Mouse (Mus musculus) cerebellum, adult 11-12 months (tissue): ENCODE measurements around the gene Inpp5d.

Experiments used
- DNase-seq: peaks from one replicate; pipeline ENCODE4 v3.0.0; 2022

The Inpp5d gene

DNA sequence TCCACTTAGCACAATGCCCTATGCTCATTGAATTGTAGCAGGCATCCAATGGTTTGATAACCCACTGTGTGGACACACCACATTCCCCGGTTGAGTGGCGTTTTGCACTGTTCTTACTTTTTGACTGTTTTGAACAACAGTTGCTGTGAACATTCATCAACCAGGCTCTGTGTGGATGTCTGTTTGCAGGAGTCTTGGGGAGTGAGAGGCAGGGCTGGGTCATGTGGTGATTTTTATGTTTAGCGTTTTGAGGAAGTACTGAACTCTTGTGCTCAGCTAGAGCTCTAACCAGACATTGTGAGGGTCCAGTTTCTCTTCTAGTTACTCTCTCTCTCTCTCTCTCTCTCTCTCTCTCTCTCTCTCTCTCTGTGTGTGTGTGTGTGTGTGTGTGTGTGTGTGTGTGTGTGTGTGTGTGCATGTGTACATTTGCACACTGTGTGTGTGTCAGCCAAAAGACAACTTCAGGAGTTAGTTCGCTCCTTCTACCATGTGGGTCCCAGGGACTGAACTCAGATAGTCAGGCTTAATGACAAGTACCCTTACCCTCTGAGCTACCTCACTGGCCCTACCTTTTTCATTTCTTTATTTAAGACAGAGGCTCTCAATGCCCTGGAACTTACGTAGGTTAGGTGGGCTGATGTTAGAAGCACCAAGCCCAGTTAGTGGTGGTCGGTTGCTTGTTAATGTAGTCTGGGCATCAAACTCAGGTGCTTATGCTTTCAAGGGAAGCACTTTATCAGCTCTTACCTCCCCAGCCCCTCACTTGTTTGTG lies 5.3 kb downstream of the Inpp5d start:
- no peak for DNase-seq

DNA sequence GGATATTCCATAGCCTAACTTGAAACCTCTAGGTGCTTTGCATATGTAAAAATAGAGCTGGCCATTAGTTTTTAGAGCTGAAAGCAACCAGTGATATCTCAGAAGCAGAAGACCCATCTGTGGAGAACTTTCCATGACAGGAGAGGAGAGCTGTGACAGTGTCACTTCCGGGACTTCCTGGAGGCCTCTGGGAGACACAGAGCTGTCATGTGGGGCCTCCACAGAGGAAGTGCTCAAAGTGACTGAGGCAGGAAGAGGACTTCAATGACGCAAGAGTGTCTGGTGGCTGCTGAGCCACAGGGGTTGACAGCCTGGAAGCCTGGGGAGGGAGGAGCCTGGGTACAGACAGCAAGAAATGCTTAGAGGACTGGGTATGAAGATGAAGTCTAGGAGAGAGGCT lies 6.2 kb downstream of the Inpp5d start:
- DNase-seq, result no peak

DNA sequence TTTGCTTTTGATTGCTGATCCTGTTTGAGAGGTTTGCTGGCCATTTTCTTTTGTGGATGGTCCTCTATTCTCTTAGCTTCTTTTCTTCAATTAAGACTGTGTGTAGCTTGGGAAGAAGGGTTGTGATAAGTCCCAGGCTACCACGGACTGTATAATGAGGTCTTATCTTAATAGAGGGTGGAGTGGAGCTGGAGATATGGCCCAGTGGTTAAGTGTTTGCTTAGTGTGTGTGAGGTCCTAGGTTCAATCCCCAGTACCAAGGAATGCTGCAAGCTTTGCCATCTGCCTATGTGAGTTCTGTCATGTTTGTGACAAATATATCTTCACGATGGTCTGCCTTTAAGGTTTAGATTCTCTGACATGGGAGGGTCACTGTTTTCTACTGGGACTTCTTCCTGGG lies 8.0 kb downstream of the Inpp5d start:
- DNase-seq, result no peak

DNA sequence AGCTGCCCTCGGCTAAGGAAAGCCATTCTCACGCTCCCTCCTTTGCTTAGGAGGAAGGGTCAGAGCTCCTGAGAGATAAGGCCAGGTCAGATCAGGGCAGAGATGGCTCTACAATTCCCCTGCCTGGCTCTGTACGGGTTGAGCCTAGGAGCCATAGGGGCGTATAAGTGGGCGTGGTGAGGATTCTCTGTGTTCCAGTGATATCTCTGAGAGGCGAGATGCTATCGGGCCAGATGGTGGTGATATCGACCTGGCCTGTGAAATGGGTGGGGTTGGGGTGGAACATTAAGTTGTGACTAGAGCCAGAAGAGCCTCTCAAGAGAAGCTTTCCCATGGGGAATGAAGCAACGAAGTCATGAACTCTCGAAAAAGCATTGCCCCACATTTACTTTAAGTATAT lies 11.5 kb downstream of the Inpp5d start:
- no peak for DNase-seq

DNA sequence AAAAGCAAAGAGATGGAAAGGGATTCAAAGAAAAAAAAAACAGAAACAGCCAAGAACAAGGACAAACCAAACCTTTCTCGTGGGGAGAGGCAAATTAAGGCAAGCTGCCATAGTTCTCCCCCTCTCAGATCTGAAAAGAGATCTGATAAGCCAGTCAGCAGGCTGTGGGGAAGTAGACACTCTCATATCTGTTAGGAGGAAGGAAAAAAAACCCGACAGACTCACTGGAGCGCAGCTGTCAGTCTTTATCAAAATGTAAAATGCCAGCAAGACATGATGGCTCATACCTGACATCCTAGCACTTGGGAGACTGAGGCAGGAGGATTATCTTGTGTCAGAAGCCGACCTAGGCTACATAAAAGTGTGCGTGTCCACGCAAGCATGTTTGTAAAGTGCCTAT lies 12.1 kb downstream of the Inpp5d start:
- DNase-seq, result no peak

DNA sequence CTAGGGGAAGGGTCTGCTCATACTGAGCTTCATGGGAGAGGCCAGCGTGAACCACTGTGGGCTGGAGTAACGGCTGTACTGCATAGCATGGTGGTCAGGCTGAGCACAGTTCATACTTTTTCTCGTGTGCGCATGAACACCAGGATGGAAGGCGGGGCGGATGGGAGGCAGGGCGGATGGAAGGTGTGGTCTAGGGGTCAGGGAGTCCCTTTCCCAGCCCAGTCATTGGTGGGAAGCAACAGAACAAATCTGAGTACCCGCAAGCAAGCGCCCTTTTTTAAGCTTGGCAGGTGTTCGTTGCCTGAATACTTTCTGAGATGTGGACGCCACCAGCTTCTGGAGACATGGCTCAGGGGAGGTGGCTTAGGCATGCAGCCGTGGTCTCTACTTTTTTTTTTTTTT lies 16.6 kb downstream of the Inpp5d start:
- no peak for DNase-seq

DNA sequence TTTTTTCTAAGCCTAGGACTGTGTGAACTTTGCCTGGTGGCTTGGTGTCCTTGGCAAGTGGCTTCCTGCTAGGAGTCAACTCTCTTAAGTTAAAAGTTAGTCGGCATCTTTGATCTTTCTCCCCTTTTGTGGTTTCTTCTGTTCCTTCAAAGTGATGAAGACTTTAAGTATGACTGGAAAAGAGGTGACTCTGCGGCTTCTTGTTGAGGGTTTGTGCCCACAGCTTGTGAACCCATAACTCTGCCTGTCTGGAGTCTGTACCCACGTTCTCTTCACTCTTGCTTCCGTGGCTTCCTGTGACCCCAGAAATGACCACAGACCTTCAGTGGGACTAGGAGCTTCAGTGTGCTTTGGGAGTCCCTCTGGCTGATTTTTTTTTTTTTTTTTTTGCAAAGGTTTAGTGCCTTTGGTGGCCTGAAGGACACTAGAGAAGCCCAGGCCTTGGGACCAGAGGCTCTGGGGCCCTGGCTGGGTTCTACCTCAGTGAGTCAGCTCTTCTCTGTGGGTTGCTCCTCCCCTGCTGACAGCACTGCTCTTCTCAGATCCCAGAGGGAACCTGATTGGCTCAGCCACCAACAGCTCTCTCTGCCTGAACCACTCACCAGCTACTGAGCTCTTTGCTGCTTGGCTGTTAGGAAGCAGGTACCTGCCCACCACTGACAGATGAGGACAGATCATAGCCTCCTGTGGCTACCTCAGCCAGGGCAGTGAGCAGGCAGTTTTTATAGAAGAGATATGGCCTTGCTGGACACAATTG lies 17.2 kb downstream of the Inpp5d start:
- DNase-seq, result no peak

DNA sequence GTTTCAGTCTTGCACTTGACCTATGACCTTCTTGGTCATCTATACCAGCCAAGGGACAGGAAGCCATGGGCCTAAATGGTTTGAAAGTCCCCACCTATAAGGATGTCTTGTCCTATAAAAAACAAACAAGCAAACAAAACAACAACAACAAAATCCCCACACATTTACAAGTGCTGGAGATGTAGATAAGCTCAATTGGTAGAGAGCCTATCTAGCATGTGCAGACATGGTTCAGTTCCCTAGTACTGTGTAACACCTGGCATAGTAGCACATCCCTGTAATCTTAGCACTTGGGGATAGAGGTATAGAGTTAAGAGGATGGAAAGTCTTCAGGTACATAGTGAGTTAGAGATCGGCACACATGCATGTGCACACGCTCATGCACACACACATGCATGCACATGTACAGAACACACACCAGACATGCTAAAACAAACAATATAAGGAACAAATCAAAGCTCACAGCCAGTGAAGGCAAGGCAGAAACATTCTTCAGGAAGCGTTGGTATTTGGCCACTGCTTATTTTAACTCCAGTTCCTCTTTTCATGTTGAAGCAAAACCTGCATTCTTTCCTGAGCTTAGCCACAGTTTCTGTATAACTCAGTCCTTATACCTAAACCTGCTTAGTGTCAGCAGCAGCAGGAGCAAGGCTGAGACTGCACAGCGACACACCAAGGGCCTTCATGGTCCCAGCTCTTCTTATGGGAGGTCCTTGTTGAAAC lies 17.9 kb downstream of the Inpp5d start:
- DNase-seq, result no peak

DNA sequence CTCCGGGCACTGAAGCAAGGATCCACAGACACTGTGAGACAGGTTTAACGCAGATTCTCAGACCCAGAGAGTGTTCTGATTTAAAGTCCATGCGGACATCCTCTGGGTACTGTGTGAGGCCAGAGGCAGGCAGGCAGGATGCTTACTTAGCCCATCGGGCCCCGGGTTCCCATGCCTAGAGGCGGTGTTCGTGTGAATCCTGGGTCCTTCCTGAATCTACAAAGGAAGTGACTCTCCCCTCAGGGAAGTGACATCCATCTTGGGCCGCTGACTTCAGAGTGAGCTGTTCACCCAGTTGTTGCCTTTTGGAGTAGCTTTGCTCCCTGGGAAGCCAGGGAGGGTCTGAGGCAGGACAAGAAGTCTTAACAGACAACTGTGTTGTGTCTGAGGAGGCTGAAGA lies 19.6 kb downstream of the Inpp5d start:
- DNase-seq, result no peak

DNA sequence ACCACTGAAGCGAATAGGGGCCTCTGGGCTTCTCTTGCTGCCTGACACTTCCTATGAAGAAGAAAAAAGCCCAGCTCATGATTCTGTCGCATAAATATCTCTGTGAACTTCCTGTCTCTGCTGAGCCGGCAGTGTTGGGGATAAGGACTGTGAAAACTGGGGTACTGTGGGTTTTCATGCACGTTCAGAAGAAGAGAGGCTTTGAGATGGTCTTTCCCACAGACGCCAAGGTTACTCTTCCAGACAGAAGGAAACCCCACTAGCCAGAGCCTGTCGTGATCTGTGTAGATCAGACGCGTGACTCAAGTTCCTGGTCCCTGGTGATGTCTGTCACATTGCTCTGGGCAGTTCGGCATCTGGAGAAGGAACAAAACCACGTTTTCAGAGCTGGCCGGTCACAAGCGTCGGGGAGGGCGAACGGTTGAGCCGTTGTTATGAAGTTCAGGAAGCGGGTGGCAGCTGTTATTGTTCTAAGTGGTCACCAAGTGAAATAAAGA lies 20.1 kb downstream of the Inpp5d start:
- DNase-seq, result no peak

DNA sequence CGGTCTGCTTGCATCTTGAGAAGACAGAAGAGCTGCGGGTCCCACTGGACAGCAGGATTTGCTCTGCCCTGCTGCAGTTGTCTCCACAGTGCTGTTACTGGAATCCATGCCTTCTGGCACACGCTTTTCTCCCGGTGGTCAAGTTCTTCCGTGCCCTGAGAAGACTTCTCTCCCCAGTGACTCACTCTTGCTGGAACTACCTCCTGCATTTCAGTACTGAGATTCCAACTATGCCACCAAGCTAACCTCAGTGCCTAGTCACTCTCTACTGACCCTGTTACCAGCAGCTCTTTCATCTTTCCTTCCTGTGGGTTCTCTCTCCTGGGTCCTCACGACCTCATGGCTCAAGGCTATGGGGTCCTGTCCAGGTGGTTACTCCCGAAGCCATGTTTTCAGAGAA lies 22.9 kb downstream of the Inpp5d start:
- DNase-seq, result no peak

DNA sequence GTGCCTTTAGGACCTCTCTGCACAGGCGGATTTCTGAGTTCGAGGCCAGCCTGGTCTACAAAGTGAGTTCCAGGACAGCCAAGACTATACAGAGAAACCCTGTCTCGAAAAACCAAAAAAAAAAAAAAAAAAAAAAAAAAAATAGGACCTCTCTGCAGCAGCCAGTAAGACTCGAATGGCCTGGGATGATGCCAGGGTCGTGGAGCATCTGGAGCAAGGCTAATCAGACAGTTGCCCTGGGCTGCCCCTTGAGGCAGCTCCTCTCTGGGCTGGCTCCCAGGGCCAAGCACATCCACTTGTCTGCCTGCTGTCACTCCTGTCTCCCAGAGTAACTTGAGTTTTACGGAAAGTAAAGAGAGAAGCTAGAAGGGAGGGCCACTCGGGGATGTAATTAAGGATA lies 24.9 kb downstream of the Inpp5d start:
- DNase-seq, result no peak

DNA sequence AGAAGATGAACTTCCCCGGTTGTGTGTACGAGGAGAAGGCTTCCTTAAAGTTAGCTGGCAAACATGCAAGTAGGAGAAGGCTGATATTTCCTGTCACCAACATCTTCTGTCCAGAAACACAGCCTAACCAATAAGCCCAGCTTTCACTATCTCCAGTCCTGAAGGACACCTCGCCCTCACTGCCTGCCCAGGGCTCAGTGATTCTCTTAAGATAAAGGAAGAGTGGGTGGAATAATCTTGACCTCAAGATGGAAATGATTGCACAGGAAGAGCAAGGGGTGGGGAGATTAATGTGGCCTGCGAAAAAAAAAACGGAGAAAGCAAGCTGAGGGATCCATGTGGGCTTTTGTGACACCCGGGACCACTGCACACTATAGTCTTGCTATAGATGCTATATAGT lies 25.6 kb downstream of the Inpp5d start:
- DNase-seq, result no peak

DNA sequence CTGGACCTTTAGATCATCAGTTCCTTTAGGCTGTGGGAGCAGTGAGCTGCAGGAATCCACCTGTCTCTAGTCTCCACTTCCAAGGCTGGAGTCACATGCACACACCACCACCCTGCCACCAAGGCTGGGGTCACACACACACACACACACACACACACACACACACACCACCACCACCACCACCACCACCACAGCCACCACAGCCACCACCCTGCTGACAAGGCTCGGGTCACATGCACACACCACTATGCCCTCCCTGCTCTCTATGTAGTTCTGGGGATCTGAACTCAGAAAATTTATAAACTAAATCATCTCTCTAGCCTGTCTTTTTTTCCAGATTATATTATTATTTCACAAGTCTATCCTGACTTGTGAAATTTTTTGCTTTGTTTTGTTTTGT lies 27.7 kb downstream of the Inpp5d start:
- no peak for DNase-seq

DNA sequence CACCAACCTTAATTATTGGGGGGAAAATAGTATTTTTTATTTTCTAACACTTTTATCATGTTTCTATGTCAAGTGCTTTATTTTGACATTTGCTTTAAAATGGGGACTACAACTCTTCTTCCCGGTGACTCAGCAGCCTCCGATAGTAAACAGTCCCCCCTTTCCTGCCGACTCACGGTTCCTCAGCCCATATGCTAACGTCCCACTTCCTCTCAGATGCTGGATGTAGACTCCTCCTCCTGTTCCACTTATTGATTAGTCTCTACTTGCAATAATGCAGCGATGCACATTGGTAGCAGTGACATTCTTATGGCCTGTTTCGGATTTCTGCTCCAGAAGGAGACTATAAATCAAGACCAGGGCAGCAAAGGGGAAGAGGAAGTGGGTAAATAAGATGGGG lies 28.5 kb downstream of the Inpp5d start:
- DNase-seq, result no peak

DNA sequence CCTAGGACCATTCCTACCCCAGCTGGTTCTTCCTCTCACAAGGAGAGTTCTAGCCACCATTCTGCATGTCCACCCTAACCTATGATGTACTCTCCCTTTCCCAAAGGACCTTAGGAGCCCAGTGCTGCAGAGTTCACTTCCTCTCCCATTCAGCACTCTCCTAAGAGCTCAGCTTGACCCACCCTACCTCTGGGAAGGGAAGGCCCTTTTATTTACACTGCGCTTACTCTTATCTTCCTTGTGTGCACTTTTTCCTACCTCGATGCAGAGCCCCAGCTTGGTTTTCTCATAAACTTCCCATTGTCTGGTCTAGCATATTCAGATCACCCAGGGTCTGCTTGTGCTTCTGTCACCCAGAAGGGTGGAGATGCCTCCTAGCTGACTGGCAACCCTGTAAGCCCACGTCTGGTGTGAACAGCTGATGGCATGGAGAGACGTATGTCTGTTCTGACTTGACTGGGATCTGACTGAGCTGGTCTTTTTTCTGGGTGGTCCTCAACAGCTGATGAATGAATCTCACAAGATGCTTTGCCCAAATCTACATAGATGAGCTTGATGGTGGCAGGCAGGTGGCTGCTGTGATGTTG lies 29.2 kb downstream of the Inpp5d start:
- DNase-seq, result no peak

DNA sequence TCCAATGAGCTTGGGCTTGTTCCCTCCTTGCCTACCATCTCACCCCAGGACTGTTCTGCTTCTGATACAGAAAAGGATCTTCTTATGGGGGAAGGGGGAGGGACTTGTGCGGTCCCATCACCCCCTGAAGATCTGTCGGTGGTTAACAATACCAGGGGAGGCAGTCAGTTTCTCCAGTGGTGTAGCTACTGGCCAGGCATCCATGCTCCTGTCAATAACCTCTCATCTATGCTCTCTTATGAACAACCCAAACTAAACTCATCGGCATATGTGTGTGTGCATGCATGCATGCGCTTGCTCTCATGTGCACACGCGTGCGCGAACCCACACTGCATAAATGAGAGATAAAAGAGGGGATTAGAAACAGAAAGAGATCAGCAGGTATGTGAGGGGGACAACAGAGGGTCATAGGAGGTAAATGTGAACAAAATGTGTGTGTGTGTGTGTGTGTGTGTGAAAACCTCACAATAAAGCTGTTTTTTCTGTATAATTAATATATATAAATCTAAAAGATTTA lies 29.9 kb downstream of the Inpp5d start:
- no peak for DNase-seq

DNA sequence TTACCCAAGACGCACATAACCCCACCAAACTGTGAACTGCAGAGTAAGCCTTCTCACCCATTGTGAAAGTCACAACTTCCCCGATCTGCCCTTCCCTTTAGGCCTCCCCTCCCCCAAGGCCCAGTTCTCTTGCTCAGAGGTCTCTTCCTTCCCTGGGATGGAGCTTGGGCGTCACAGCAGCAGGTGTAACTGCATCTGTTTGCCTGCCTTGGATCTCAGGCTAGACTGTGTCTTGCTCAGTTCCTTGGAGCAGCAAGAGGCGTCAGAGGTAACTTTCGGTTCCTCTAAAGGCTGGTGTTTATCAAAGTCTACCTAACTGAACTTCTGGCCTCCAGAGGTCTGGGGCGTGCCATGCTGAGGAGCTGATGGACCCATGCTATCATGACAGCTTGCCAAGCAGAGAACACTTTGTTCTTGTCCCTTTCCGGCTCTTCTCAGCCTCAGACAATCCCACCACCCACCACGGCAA lies 30.5 kb downstream of the Inpp5d start:
- no peak for DNase-seq

DNA sequence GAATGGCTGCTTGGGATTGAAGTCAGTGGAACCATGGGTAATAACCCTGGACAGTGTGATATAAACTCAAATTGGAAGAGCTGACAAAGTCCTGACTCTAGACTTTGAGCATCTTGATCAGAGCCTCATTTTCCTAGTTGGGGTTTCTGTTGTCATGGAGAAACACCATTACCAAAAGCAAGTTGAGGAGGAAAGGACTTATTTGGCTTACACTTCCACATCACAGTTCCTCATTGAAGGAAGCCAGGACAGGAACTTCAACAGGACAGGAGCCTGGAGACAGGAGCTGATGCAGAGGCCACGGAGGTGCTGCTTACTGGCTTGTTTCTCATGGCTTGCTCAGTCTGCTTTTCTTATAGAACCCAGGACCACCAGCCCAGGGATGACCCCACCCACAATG lies 31.3 kb downstream of the Inpp5d start:
- no peak for DNase-seq

DNA sequence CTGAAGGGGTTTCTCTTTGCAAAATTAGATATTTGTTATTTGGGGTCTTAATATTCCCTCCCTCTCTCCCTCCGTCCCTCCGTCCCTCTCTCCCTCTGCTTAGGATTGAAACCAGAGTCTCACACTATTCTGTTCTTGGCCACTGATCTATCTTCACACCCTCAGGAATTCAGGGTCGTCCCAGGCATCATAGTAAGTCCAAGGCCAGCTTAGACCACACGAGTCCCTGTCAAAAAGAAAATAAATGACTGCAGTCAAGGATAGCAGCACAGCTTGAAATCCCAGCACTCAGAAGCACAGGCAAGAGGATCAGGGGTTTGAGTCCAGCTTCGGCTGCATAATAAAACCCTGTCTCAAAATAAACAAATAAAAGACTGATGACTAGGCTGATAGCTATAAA lies 35.0 kb downstream of the Inpp5d start:
- no peak for DNase-seq

DNA sequence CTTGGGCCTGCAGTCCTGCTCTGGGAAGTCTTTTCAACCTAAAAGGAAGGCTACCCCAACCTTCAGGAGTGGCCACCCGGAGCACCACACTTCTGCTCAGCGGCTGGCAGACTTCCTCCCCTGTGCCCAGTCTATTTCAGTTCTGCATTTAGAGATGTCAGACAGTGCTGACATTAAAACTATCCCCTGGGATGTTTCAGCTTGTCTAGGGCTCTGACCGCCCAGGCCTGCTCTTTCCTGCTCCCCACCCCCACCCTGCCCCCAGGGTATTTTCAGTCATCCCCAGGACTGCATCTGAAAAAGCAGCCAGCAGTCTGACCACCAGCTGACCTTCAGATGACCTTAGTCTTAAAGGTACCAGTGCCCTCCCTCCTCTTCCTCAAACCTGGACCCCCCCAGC lies 38.0 kb downstream of the Inpp5d start:
- DNase-seq, result no peak

DNA sequence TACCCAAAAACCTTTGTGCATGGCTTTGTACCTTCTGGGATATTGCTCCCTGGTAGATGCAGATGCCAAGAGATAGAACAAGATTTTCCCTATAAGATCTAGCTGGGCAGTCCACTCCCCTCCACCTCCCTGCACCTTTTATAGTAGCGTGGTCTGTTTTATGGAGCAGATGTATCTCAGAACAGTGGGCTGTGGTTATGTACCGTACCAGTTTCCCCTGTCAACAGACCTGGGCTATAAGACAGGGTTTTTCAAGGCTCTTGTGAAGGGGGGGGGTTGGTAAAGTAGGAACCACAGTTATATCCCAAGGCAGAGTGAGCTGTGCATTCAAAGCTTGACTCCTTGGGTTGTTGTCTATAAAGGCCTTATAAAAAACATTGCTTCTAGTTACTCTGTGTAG lies 38.4 kb downstream of the Inpp5d start:
- DNase-seq, result no peak
